Mouse (Mus musculus) embryo, embryonic 10 days (tissue): ENCODE data around the gene Pnma1.

Experiments used
- DNase-seq: peaks from one replicate; pipeline ENCODE4 v3.0.0-alpha.2; 2015; ENCODE audit warnings: low spot score

Pnma1 gene

GRCm38 (mm10) chr12:84147954-84148621, at the start of gene Pnma1:
Gene Pnma1 (minus strand): TSS chr12:84148489.
- DNase-seq: peak; percentile 96

GRCm38 (mm10) chr12:84195195-84195594, 46.9 kb upstream of the Pnma1 start:
- DNase-seq: no peak

- DNase-seq: no peak
These were observed 46.3 kb upstream of the Pnma1 start for GRCm38 (mm10) chr12:84194400-84195109.

GRCm38 (mm10) chr12:84193642-84194399, 45.5 kb upstream of the Pnma1 start:
- peak; percentile 96 for DNase-seq

GRCm38 (mm10) chr12:84192741-84193641, 44.7 kb upstream of the Pnma1 start:
- DNase-seq: peak; percentile 77

GRCm38 (mm10) chr12:84192280-84192679, 44.0 kb upstream of the Pnma1 start:
- peak; percentile 49 for DNase-seq

GRCm38 (mm10) chr12:84191770-84192169, 43.5 kb upstream of the Pnma1 start:
- DNase-seq: no peak

- no peak for DNase-seq
These were observed 42.9 kb upstream of the Pnma1 start for GRCm38 (mm10) chr12:84191190-84191589.

GRCm38 (mm10) chr12:84190151-84190820, 42.0 kb upstream of the Pnma1 start:
- DNase-seq: peak; percentile 45

GRCm38 (mm10) chr12:84188881-84189444, 40.7 kb upstream of the Pnma1 start:
- no peak for DNase-seq

- no peak for DNase-seq
These were observed 39.7 kb upstream of the Pnma1 start for GRCm38 (mm10) chr12:84187752-84188601.

GRCm38 (mm10) chr12:84186950-84187349, 38.7 kb upstream of the Pnma1 start:
- no peak for DNase-seq

GRCm38 (mm10) chr12:84186536-84186935, 38.2 kb upstream of the Pnma1 start:
- DNase-seq: no peak

- no peak for DNase-seq
These were observed 37.3 kb upstream of the Pnma1 start for GRCm38 (mm10) chr12:84185547-84185946.

- no peak for DNase-seq
These were observed 36.7 kb upstream of the Pnma1 start for GRCm38 (mm10) chr12:84184979-84185378.

- no peak for DNase-seq
These were observed 33.7 kb upstream of the Pnma1 start for GRCm38 (mm10) chr12:84181999-84182398.

GRCm38 (mm10) chr12:84180701-84181435, 32.6 kb upstream of the Pnma1 start:
- no peak for DNase-seq

- DNase-seq: no peak
These were observed 31.8 kb upstream of the Pnma1 start for GRCm38 (mm10) chr12:84180090-84180489.
